Mouse (Mus musculus) retina, embryonic 14.5 days (tissue): ENCODE measurements around the gene Adcy10.

ENCODE experiments used
- DNase-seq: peaks from one replicate; pipeline ENCODE4 v3.0.0-alpha.2; 2015; ENCODE audit warnings: low spot score

Gene Adcy10

GRCm38 (mm10) chr1:165536079-165536675, 51.2 kb downstream of the Adcy10 start:
- DNase-seq, result no peak

GRCm38 (mm10) chr1:165537241-165537807, 52.3 kb downstream of the Adcy10 start:
- no peak for DNase-seq

DNA sequence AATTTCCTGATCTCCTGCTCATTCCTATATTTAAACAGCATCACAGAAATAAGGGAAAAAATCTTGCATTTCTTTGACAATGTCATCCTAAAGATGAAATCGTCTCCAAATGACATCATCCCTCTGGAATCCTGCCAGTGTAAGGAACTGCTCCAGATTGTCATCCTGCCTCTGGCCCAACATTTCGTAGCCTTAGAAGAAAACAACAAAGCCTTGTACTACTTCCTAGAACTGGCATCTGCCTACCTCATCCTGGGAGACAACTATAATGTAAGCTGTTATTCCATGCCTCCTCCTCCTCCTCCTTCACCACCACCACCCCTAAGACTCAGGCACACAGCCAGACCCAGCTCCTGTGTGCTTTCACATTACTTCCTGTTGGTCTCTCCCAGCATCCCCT, 71.7 kb downstream of the Adcy10 start:
- DNase-seq, result no peak

- DNase-seq, result no peak
These were observed 74.1 kb downstream of the Adcy10 start for GRCm38 (mm10) chr1:165559073-165559472.

DNA sequence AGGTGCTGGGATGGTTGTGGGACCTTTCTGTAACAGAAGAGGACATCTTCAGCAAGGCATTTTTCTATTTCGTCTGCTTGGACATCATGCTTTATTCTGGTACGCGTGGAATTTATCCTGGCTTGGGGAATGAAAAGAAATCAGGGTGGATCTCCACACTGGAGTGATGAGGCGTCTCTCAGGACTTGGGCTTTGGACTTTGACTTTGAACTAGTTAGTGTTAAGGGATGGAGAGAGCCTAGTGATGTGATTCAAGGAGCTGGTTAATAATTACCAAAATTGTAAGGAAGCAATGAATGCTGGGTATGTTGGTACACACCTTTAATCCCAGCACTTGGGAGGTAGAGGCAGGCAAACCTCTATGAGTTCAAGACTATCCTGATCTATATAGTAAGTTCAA, 80.3 kb downstream of the Adcy10 start:
- no peak for DNase-seq

DNA sequence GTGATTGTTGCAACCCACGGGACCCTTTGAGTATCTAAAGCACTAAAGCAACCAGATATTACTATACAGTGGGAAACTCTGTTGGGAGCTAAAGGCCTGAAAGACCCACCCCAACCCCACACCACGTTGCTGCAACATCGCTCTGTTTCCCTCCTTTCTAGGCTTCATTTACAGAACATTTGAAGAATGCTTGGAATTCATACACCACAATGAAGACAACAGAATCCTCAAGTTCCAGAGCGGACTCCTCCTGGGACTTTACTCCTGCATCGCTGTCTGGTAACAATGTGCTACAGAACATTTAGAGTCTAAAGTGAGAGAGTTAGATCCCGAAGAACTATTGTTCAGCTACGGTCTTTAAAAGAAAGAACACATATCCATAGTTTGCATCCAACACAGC, 82.5 kb downstream of the Adcy10 start:
- DNase-seq, result no peak

DNA sequence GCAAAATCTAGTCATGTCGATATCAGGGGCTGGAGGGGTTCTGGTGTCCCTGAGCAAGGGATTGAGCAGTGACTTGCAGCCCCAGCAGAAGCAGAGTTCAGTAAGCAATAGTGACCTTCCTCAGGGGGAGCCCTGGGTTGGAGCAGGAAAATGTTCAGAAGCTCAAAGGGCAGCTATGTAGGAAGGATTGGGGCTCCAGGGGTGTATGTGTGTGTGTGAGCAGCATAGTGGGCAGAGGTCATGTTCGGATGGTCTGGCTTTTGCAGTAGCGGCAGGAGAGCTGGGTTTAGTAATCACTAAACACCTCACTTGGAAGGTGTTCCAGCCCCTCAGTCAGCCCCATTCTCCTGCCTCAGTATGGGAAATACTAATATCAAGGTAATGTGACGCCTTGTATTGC, 91.0 kb downstream of the Adcy10 start:
- DNase-seq, result no peak

DNA sequence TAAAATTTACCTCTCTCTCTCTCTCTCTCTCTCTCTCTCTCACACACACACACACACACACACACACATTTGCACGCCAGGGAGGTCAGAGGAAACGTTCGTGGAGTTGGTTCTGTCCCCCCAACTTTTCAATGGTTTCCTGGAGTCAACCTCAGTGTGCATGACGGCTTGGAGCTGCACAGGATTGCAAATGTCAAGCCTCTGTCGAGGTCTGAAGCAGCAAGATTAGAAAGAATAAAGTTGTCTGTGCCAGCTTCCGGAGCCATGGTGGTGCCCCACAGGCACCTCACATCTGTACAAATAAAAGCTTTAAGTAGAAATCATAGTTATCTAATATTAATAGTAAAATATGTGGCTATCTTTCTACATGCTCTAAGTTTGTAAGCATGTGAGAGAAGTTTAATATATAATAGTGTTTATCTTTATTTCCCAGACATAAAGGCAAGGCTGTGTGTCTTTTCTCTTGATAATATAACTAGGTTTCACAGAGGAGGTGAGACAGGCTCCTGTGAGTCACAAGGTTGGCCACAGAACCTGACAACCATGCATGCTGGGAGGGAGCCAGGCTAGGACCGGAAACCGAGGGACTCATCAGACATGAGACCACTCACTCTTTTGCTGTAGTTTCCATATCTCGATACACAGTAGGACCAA, 91.6 kb downstream of the Adcy10 start:
- DNase-seq, result no peak

GRCm38 (mm10) chr1:165579332-165579731, 94.3 kb downstream of the Adcy10 start:
- no peak for DNase-seq

DNA sequence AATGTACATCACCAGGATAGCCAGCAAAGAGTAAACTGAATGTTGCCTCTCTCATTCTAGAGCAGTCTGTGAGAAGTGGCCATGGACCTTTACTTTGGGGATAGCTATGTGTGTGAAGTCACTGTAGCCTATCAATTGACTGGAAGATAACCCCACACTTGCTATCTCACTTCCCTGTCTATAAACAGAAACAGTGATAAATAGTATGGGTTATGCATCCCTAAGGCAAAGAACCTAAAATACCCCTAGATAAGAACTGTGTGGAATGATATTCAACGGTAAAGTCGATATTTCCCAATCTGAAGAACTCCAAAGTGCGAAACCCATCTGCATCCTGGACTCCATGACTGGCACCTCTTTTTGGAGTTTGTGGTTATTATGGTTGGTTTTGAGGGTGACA, 96.3 kb downstream of the Adcy10 start:
- no peak for DNase-seq

GRCm38 (mm10) chr1:165583529-165584184, 98.7 kb downstream of the Adcy10 start:
- peak; percentile 93 for DNase-seq

DNA sequence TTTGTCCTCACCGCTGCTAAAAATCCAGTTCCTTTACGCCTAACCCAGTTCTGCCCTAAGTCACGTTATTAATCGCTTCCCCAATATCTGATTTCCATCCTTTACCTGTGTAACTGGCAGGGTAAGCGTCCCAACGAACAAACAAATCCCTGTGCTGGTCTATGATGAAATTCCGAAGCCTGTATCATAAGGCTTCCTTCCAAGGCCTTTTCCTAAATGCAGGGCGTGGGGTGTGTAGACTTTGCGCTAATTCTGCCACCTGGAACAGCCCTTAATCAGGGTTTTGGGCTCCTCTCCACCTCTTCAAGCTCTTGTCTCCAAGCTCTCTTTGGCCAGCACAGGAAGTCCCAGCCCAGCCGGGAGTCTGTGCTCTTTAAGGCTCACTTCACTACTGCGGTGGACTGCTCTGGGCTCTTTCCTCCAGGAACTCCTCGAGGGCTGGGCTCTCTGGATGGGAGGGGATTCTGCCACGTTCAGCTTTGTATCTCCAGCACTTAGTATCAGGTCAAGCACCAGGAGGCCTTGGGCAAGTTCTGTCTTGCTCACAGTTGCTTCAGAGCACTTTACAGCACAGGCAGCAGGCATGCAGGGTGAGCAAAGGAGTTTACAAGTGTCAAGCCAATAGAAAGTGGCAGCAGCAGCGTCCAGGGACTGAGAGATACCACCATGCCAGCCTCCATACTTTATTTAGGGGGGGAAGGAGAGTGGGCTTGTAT, 100.6 kb downstream of the Adcy10 start:
- no peak for DNase-seq

GRCm38 (mm10) chr1:165586366-165586765, 101.4 kb downstream of the Adcy10 start:
- no peak for DNase-seq

GRCm38 (mm10) chr1:165587845-165588244, 102.9 kb downstream of the Adcy10 start:
- DNase-seq, result no peak

GRCm38 (mm10) chr1:165589280-165590048, 104.5 kb downstream of the Adcy10 start:
- no peak for DNase-seq

- no peak for DNase-seq
These were observed 105.8 kb downstream of the Adcy10 start for GRCm38 (mm10) chr1:165590760-165591159.

DNA sequence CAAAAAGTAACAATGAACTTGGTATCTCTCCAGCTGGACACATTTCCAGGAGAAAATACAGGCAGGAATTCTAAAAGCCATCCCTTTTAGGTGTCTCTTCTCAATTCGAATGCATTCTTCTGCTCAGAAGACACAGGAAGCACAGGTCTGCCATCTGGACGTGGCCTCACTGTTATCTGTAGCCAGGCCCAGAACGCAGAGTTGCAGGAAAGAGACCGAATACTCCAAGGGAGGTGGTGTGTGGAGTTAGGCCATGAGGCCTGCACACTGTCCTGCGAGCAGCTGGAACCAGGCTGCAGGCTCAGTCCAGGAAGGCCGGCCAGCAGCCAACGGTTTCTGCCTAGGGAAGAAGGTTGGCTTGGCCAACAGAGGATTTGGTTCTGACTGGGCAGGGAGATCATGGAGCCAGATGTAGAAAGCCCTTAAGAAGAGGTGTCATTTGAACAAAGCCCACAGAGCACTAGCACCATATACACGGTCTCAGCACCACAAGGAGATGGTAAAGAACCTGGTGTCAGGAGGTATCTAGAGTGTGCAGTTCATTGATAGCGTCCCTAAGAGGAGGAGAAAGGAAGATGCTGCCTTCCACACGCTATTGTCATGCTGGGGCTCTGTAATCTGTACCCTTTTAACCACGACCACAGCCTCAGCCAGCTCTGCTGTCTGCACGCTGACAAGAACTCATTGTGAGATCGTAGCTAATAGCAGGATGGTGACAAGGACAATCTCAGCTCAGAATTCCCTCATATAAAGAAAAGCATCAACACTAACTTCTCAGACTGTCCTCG, 107.5 kb downstream of the Adcy10 start:
- no peak for DNase-seq

- no peak for DNase-seq
These were observed 109.9 kb downstream of the Adcy10 start for GRCm38 (mm10) chr1:165594699-165595421.

DNA sequence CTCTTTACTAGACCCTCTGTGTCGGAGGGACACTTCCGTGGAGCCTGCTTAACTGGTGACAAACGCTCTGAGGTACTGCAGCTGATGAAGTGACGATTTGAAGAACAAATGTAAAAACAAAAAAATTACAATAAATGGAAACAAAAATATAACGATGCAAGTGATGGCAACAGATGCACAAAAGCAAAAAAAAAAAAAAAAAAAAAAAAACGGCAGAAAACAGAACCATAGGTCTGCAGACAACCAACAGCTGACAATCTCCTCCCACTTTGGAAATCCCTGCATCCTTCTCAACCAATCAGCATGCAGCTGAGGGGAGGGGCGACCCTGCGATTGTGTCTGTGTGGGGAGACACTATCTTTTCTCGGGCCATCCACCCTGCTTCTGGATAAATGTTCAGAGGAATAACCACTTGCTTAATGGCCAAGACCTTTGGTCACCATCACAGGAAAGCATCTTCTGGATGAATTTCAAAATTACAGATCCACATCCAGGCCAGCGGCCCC, 116.8 kb downstream of the Adcy10 start:
- no peak for DNase-seq

DNA sequence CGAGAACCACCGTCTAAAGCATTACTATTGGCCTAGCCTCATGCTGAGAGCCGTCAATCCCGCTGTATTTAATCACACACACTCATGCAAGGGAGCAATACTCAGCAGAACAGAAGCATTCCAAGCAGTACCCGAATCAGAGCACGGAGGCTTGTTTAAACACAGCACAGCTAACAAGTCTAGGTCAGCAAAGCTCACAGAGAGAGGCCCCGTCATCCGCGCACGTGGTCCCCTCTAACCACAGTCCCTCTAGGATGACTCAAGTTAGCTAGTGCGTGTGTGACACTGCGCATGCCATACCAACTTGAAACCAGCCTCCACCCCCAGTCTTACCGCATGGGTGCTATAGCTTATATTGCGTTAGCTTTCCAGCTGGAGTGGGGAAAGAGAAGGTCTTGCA, 118.2 kb downstream of the Adcy10 start:
- no peak for DNase-seq
